Mouse (Mus musculus) adipose tissue, adult 10 weeks (tissue): Measurements from ENCODE around the gene Prr14. TPM values are rescaled to one million over a fixed set of nuclear protein-coding genes. Genes with fewer than 3 reads are reported as not detected.

ENCODE experiments used
- polyA plus RNA-seq: library from polyadenylated mRNA; stranded (reverse); fragments of 350-450 nt; fragmentation: Illumina TruSeq; extraction: RNeasy Lipid Tissue Mini Kit (QIAGEN cat#74804); gene quantifications from one replicate; pipeline ENCODE4 v1.2.3, GENCODE M21; 2014; ENCODE audit warnings: low read depth, low replicate concordance

Prr14 gene
- 43.6 TPM for polyA plus RNA-seq

DNA sequence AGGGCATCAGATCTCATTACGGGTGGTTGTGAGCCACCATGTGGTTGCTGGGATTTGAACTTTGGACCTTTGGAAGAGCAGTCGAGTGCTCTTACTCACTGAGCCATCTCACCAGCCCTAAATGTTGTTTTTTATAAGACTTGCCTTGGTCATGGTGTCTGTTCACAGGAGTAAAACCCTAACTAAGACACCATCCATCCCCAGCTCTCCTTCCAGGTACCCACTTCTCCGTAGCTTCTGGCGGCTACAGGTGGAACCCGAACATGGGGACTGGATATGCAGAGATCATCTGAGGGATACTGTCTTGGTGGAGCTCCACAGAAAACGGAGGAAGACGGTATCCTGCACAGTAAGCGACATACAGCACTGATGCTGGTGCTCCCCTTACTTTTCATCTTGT is at the start of gene Prr14:
Gene Prr14 (plus strand): TSS at position 301 of the 400 bp plus-strand sequence.

DNA sequence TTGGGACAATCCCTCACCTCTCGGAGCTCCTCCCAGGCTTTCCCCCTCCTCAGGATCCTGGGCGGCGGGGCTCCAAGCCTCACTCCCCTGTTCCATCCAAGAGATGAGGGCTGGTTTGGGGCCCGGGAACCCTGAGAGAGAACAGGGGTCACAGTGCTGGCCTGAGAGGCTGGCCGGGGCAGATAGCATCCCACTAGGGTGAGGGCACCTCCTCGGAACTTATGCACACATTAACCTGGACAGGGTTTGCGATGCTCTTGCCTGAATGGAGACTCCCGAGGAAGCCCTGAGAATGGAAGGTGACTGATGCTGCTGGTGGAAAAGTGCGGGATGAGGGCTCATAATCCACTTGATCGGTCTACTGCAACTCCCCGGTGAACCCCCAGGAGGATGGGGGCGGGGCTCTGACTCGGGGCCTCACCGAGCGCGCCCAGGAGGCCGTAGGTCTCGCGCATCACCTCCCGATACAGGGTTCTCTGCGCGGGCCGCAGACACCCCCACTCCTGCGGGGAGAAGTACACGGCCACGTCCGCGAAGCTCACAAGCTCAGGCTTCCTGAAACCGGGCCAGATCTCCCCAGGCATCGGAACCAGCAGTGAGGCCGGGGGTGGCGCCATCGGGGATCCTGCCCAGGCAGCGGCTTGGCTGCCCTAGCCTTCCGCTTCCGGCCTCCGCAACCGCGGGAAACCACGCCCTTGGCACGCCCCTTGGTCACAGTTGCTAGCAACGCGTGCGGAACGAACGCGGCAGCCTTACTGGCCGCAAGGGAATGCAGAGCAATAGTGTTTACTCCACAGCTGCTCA is 37.8 kb upstream of the Prr14 start, which contains the start of gene Zfp688:
Gene Zfp688 (minus strand): TSS at position 681 of the 804 bp plus-strand sequence.

DNA sequence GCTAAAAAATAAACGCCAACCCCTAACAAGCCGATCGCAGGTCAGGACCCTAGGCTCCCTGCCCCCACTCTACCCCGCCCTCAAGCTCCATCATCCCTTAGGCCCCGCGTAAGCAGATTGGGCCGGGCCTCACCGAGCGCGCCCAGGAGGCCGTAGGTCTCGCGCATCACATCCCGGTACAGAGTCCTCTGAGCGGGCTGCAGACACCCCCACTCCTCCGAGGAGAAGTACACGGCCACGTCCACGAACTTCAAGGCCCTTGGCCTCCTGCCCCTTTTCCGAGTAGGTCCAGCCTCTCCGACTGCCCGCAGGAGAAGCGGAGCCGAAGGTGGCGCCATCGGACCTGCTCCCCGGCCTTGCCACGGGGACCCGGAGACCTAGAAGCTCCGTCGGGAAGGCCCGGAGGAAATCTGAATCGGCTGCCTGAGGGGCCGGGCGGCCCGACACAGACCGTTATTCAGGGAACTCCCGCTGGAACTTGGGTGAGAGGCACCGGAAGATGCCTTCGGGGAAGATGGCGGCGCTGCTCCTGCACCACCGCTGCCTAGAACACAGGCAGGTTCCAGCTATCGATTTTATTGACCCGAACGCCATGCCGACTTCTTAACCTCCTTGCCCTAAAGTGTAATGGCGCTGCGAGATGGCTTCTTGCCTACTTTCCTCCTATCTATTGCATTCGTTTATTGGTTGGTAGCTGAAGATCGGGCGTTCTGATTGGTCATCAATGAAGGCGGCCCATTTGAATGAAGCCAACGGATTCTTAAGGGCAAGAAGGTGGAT is 10.7 kb upstream of the Prr14 start, which contains the start of gene Zfp689:
Gene Zfp689 (minus strand): TSS at position 638 of the 780 bp plus-strand sequence.

DNA sequence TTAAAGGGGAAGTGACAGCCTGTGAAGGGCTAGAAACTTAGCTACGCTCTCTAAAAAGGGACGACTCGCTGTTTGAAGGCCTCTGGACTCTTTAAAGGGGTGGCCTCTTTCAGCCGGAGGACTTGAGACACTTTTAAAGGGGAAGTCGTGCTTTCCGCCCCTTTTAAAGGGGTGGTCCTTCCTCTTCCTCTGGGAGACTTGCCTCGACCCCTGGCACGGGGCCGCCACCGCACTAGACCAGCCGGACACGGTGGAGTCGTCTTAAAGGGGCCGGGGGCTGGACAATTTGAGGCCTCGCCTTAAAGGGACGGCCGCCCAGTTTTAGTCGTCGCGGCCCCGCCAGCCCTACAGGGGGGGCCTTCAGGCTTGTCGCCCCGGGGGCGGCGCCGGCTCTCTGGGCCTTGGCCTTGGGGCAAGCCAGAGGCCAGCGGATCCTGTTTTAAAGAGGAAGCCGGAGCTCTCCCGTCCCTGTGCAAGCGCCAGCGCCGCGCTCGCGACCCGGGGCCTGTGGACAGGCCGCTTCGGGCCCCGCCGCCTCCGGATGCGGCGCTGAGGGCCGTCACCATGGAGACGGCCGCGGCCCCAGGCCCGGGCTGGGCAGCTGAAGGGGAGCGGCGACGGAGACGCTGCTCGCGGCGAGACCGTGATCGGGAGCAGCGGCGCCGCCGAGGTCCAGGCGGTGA is 19.4 kb downstream of the Prr14 start, which contains the start of gene Fbrs:
Gene Fbrs (plus strand): TSS at position 565 of the 683 bp plus-strand sequence.

DNA sequence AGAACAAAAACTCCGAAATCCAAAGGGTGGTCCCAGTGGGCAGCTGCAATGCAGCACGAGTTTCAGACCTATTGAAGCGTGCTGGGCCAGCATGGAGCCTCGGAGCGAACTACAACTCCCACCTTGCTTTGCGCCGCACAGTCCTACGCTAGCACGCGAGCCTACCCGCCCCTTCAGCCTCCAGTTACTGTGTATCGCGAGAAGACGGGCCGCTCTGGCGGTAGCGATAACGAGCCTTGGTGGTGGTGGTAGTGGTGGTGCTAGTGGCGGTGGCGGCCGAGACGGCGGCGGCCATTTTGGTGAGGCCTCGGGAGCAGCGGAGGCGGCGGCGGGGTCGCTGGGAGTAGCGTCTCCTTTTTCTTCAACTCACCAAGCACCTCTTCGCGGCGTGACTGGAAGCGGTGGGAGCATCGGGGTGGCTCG is 52.4 kb downstream of the Prr14 start, which contains the start of gene Srcap:
Gene Srcap (plus strand): TSS at position 176 of the 423 bp plus-strand sequence.

DNA sequence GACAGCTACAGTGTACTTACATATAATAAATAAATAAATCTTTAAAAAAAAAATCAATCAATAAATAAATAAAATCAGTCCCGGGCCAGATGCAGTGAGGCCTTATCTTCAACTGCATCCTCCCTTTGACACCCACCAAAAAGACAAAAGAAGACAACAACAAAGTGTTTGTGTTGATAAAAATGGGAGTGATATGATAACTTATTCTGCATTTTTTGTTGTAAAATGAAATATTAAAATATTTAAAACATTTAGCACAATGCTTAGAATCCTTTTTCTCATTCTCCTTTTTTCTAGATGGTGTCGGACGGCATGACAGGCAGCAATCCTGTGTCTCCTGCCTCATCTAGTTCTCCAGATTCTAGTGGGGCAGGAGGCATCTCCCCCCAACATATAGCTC is 59.9 kb downstream of the Prr14 start, which contains the start of gene Gm42715:
Gene Gm42715 (plus strand): TSS at position 301 of the 400 bp plus-strand sequence.

Other genes with a start within 250 kb of the Prr14 start
- gene Zfp553, start 226.6 kb upstream of the Prr14 start, polyA plus RNA-seq: 14.2 TPM
- gene Sept1, start 226.5 kb upstream of the Prr14 start, polyA plus RNA-seq: 11.1 TPM
- gene Zfp771, start 215.3 kb upstream of the Prr14 start, polyA plus RNA-seq: 20.6 TPM
- 31.2 TPM for gene Dctpp1, start 198.9 kb upstream of the Prr14 start, polyA plus RNA-seq
- 34.8 TPM for gene Sephs2, start 185.6 kb upstream of the Prr14 start, polyA plus RNA-seq
- gene Itgal, start 163.4 kb upstream of the Prr14 start, polyA plus RNA-seq: 2.5 TPM
- 16.7 TPM for gene Zfp768, start 114.0 kb upstream of the Prr14 start, polyA plus RNA-seq
- gene Zfp747, start 83.6 kb upstream of the Prr14 start, polyA plus RNA-seq: 6.3 TPM
- 4.3 TPM for gene 9130019O22Rik, start 72.4 kb upstream of the Prr14 start, polyA plus RNA-seq
- gene E430018J23Rik, start 66.0 kb upstream of the Prr14 start, polyA plus RNA-seq: 8.3 TPM
- 6.0 TPM for gene Zfp764, start 52.8 kb upstream of the Prr14 start, polyA plus RNA-seq
- 13.5 TPM for gene Zfp688, start 37.5 kb upstream of the Prr14 start, polyA plus RNA-seq
- 3.0 TPM for gene Zfp689, start 10.5 kb upstream of the Prr14 start, polyA plus RNA-seq
- 56.2 TPM for gene Fbrs, start 19.6 kb downstream of the Prr14 start, polyA plus RNA-seq
- 18.2 TPM for gene Srcap, start 52.4 kb downstream of the Prr14 start, polyA plus RNA-seq
- 12.8 TPM for gene Gm42715, start 60.0 kb downstream of the Prr14 start, polyA plus RNA-seq
- not detected for gene Tmem265, start 101.8 kb downstream of the Prr14 start, polyA plus RNA-seq
- gene Phkg2, start 113.7 kb downstream of the Prr14 start, polyA plus RNA-seq: 83.6 TPM
- 22.1 TPM for gene Ccdc189, start 129.0 kb downstream of the Prr14 start, polyA plus RNA-seq
- 33.6 TPM for gene Rnf40, start 129.2 kb downstream of the Prr14 start, polyA plus RNA-seq
- 14.8 TPM for gene Zfp629, start 156.2 kb downstream of the Prr14 start, polyA plus RNA-seq
- gene Bcl7c, start 249.3 kb downstream of the Prr14 start, polyA plus RNA-seq: 26.6 TPM